Mouse (Mus musculus) kidney, adult 2 months (tissue): ENCODE measurements at regions not wholly inside any gene's neighbourhood (a gene's known extent, or its start where the extent isn't known, plus 50 kb on each side); places are given as distances from the start of the nearest gene placed in this dataset.
"Not testable (repeated sequence)": the region's sequence is repeated elsewhere in the genome, so short reads cannot be mapped to it uniquely, and the experiment has no call there.

Experiments used
- CTCF ChIP-seq: fragments of 200-500 bp; conservative IDR thresholded peaks from 2 replicates; pipeline ENCODE4 v1.5.1; 2011; ENCODE audit warnings: low read depth, mild to moderate bottlenecking, control low read depth, low read length, moderate library complexity, mixed read lengths; ENCODE audit not compliant: insufficient read depth, insufficient read length
- POLR2A ChIP-seq: fragments of 200-500 bp; IDR thresholded peaks from one replicate; pipeline ENCODE4 v1.6.1; 2011; ENCODE audit warnings: low read depth, low read length, control low read depth

DNA sequence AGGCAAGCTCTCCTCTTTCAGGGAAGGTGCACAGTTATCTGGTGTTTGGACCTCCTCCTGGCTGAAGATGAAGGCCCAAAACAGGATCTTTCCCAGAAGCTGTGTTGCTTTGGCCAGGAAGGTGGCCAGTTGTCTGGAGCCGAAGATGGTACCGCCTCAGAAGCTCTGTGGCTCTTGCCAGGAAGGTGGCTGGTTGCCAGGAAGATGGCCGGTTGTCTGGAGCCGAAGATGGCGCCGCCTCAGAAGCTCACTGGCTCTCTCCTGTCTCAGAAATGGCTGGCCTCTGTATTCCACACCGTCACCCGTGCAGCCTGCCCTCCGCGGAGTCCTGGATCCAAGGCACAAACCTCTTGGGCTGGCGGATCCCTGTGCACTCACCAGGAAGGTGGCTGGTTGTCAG is 937.4 kb downstream of the Amy2a5 start:
- not testable (repeated sequence) for TF ChIP-seq CTCF, POLR2A
